Mouse (Mus musculus) midbrain, embryonic 16.5 days (tissue): Measurements from ENCODE around the gene 4931414P19Rik. TPM values are rescaled to one million over a fixed set of nuclear protein-coding genes. Genes with fewer than 3 reads are reported as not detected.

ENCODE experiments used
- ATAC-seq: fragments of 200-750 bp; cut with Nextera tagmentation; 2 replicates; pipeline ENCODE4 v1.8.0; 2017; ENCODE audit warnings: moderate TSS enrichment
- H3K27ac ChIP-seq: fragments of 300-500 bp; sonication (generic); 2 replicates; pipeline ENCODE4 v1.5.1; 2014; ENCODE audit warnings: mild to moderate bottlenecking, low read length, mixed read lengths
- H3K27me3 ChIP-seq: fragments of 300-500 bp; sonication (generic); 2 replicates; pipeline ENCODE4 v1.6.1; 2014; ENCODE audit warnings: low read depth, low read length, mixed read lengths; ENCODE audit not compliant: control insufficient read depth, insufficient read depth
- H3K36me3 ChIP-seq: fragments of 300-500 bp; sonication (generic); 2 replicates; pipeline ENCODE4 v1.6.1; 2014; ENCODE audit warnings: mild to moderate bottlenecking, low read length, moderate library complexity, mixed read lengths; ENCODE audit not compliant: control insufficient read depth, insufficient read depth
- H3K4me1 ChIP-seq: fragments of 300-500 bp; sonication (generic); 2 replicates; pipeline ENCODE4 v1.6.1; 2014; ENCODE audit warnings: mild to moderate bottlenecking, low read length, mixed read lengths; ENCODE audit not compliant: control insufficient read depth, insufficient read depth
- H3K4me2 ChIP-seq: fragments of 300-500 bp; sonication (generic); 2 replicates; pipeline ENCODE4 v1.6.1; 2014; ENCODE audit warnings: mild to moderate bottlenecking, low read length, mixed read lengths
- H3K4me3 ChIP-seq: fragments of 300-500 bp; sonication (generic); 2 replicates; pipeline ENCODE4 v1.5.1; 2014; ENCODE audit warnings: low read depth, mild to moderate bottlenecking, low read length, moderate library complexity, mixed read lengths
- H3K9ac ChIP-seq: fragments of 300-500 bp; sonication (generic); 2 replicates; pipeline ENCODE4 v1.6.1; 2014; ENCODE audit warnings: low read depth, low read length, mixed read lengths
- H3K9me3 ChIP-seq: fragments of 300-500 bp; sonication (generic); replicated peaks from 2 replicates; pipeline ENCODE4 v1.6.1; 2014; ENCODE audit warnings: mild to moderate bottlenecking, low read length, mixed read lengths; ENCODE audit not compliant: control insufficient read depth, poor library complexity, severe bottlenecking
- WGBS: fragments of 180-500 bp; shearing (Covaris S2); extraction: QIAGEN DNeasy Blood & Tissue Kit; methylation state at CpG from one replicate; pipeline ENCODE4 v1.1.7; 2014; 5-methylcytosine and 5-hydroxymethylcytosine counted together
- polyA plus RNA-seq: library from polyadenylated mRNA; unstranded; fragments of >200 nt; fragmentation: Nextera tagmentation; extraction: Ambion mirVana; gene quantifications from 2 replicates; pipeline ENCODE4 v1.2.1, GENCODE M21; 2015

Gene 4931414P19Rik
- polyA plus RNA-seq, 1 experiment from 2014 or later = 5.2 TPM

DNA sequence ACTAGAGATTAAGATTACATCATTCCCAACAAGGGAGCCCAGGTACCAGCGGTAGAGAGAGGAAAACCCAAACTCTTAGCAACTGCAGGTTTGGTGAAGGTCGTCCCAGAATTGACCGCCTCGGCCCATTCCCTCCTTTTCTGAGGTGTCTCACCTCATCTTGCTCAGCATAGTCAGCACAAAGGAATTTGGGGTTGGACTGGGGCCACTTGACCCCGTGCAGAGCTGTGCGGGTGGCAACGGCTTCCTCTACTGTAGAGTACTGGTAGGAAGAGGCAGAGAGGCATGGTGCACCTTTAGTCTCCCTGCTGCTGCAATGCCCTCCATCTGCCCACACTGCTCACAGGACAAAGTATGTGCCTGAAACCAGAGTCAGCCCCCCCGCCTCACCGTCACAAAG is 38.5 kb upstream of the 4931414P19Rik start:
- H3K27ac ChIP-seq = no peak overlapping the region
- H3K4me3 ChIP-seq = no peak overlapping the region
- H3K36me3 ChIP-seq = peaks cover 50% of the 10 kb centered on the region
- H3K4me2 ChIP-seq = no peak overlapping the region
- H3K27me3 ChIP-seq = no peaks in the 10 kb centered on the region
- peaks cover 19% of the 10 kb centered on the region for H3K4me1 ChIP-seq
- H3K9ac ChIP-seq = no peak overlapping the region
- WGBS = 92% methylated on average over 9 of the region's 9 CpGs
- no peak for ATAC-seq
- H3K9me3 ChIP-seq = no peaks in the 10 kb centered on the region

DNA sequence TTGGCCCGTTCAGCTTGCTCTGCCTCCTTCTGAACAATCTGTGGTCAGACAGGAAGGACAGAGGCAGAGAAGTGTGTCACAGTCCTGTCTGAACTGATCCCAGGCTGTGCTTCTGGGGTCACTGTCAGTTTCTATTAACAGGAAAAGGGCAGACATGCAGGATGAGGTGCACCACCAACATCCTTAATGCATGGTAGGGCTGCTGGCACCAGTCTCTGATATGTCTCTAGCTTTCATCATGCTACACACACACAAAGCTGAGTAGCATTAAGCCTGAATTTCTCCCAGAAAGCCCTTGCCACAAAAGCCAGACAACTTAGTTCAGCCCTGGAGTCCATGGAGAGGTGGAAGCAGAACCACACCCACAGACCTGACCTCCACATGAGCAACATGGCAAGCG is 37.2 kb upstream of the 4931414P19Rik start:
- no peak overlapping the region for H3K4me2 ChIP-seq
- no peak overlapping the region for H3K27ac ChIP-seq
- ATAC-seq = no peak
- H3K27me3 ChIP-seq = no peaks in the 10 kb centered on the region
- 91% methylated on average over 2 of the region's 2 CpGs for WGBS
- no peak overlapping the region for H3K4me3 ChIP-seq
- H3K36me3 ChIP-seq = peaks cover 50% of the 10 kb centered on the region
- peaks cover 20% of the 10 kb centered on the region for H3K4me1 ChIP-seq
- H3K9me3 ChIP-seq = no peaks in the 10 kb centered on the region
- no peak overlapping the region for H3K9ac ChIP-seq

DNA sequence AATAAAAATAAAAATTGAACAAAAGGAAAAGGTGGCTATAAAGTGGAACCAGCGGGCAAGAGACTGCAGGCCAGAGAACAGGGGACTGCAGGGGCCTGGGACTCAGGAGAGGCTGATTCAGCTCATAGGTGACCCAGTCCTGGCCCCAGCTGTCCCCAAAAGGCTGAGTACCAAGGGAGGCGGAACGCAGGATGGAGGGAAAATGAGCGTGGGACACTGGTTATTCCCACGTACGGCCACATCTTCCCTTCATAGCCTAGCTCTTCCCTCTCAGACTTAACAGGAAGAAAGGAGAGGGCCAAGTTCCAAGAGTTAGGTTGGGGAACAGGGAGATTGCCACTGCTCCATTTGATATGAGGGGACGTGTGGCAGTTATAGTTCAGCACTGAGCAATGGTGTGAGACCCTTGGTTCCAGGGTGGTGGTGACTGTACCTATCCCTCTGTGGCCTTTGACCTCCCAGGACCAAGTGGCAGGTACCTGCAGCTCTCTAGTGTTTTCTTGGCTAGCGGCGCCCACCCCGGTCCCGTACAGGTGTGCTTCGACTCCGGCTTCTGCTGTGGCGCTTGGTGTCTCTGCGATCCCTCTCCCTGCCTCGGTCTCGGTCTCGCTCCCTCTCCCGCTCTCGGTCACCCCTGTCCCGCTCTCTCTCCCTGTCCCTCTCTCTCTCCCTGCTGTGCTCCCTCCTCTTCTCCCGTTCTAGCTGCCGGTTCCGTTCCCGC is 36.6 kb upstream of the 4931414P19Rik start:
- no peaks in the 10 kb centered on the region for H3K27me3 ChIP-seq
- ATAC-seq = no peak
- WGBS = 74% methylated on average over 25 of the region's 25 CpGs
- no peak overlapping the region for H3K9ac ChIP-seq
- H3K36me3 ChIP-seq = peaks cover 50% of the 10 kb centered on the region
- H3K4me3 ChIP-seq = no peak overlapping the region
- peaks cover 18% of the 10 kb centered on the region for H3K4me1 ChIP-seq
- no peaks in the 10 kb centered on the region for H3K9me3 ChIP-seq
- H3K4me2 ChIP-seq = no peak overlapping the region
- no peak overlapping the region for H3K27ac ChIP-seq

DNA sequence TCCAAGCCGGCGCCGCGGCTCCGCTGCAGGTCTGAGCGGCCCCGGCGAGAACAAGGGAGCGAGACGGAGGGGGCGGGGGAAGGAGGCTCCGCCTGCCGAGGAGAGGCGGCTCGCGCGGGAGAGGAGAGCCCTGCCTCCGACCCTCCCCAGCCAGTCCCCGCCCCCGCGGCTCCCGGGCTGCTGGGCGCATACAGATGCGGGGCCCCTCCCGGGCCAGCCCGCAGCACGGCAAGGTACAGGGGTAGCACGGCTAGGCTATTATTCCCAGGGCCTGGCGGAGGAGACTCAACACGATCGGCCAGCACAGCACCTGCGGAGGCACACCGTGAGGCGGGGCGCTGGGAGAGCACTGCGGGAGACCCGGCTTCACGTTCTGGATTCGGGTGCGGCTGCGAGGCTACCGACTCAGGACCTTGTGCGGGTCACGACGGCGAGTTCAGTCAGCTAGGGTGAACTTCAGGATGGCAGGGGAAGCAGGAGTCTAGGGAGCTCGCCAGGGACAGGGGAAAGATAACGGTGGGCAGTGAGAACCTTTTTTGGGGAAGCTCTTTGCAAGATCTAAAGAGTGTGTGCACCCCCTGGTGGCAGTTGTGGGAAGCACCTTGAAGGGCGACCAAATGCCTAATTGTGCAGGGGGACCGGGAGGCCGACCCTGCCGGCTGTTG is 35.6 kb upstream of the 4931414P19Rik start, which contains the start of gene Cdh24:
TSS of gene Cdh24 (minus strand) at position 60 of the 665 bp plus-strand sequence.
- Histone ChIP-seq H3K27ac (peak within 1 kb of the TSS; percentile 93), H3K36me3 (peaks cover 43% of the 10 kb centered on the region), H3K4me2 (peak within 1 kb of the TSS; percentile 63), H3K9ac (peak within 1 kb of the TSS; percentile 100), H3K9me3 (no peaks in the 10 kb centered on the region), H3K27me3 (no peaks in the 10 kb centered on the region), H3K4me1 (peaks cover 18% of the 10 kb centered on the region), H3K4me3 (peak within 1 kb of the TSS; percentile 82)
- ATAC-seq = peak; percentile 93
- under 1% methylated on average over 50 of the region's 52 CpGs for WGBS

DNA sequence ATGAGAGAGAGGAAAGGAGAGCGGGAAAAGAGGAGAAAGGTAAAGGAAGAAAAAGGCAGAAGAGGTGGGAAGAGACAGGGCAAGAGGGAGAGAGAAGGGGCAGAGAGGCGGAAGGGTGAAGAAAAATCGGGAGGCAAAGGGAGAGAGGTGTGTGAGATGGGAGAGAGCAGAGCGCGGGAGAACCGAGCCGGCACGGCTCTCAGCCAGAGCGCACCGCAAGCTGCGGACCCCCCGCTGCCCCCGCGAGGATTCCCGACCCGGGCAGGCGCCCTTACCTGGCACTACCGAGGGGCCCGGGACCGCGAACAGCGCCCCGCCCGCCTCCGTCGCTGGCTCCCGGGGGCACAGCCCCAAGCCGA is 35.1 kb upstream of the 4931414P19Rik start, which contains the start of gene Gm17606:
TSS of gene Gm17606 (plus strand) at position 7 of the 359 bp plus-strand sequence.
- H3K9me3 ChIP-seq = no peaks in the 10 kb centered on the region
- peak within 1 kb of the TSS; percentile 63 for H3K4me2 ChIP-seq
- H3K36me3 ChIP-seq = peaks cover 43% of the 10 kb centered on the region
- peak within 1 kb of the TSS; percentile 93 for H3K27ac ChIP-seq
- peak; percentile 25; the same call in 1 of the 2 replicates for ATAC-seq
- under 1% methylated on average over 23 of the region's 28 CpGs for WGBS
- peak within 1 kb of the TSS; percentile 100 for H3K9ac ChIP-seq
- H3K4me1 ChIP-seq = peaks cover 18% of the 10 kb centered on the region
- H3K4me3 ChIP-seq = peak within 1 kb of the TSS; percentile 82
- H3K27me3 ChIP-seq = no peaks in the 10 kb centered on the region

DNA sequence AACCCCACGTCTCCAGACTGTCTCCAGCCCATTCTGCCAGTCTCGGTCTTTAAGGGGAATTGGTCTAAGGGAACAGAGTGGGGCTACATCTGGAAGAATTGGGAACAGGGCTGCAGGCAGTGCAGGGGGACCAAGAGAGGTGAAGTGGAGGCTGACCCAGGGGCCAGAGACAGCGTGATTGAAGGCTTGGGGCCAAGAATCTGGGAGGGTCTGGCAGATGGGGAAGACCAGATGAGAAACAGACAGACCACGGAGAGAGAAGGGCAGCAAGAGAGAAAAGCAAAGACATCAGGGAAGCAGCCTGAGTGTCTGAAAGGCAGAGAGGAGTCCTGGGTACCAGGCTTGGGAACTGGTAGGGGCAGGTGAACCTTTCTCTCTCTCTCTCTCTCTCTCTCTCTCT is 34.3 kb upstream of the 4931414P19Rik start:
- ATAC-seq = no peak
- no peak overlapping the region for H3K27ac ChIP-seq
- peak overlapping the region; percentile 63 for H3K4me2 ChIP-seq
- H3K9me3 ChIP-seq = no peaks in the 10 kb centered on the region
- WGBS = 12% methylated on average over 4 of the region's 4 CpGs
- peak overlapping the region; percentile 69 for H3K9ac ChIP-seq
- peaks cover 18% of the 10 kb centered on the region for H3K4me1 ChIP-seq
- H3K36me3 ChIP-seq = peaks cover 39% of the 10 kb centered on the region
- H3K27me3 ChIP-seq = no peaks in the 10 kb centered on the region
- peak overlapping the region; percentile 82 for H3K4me3 ChIP-seq

DNA sequence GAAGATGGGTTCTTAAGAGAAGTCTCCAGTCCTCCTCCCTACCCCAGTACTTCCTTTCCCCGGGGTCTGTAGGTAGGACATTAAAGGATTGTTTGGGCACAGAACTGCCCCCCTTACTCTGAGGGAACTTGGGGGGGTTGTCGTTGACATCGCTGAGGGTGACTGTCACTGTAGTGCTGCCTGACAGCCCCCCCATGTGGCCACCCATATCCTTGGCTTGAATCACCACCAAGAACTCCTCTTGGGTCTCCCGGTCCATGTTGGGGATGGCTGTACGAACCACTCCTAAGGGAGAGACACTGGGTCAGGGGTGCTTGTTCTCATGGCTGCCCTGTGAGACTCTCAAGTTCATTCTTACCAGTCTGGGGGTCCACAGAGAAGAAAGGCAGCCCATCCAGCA is 32.4 kb upstream of the 4931414P19Rik start:
- Histone ChIP-seq H3K27ac (no peak overlapping the region), H3K4me1 (peaks cover 18% of the 10 kb centered on the region), H3K36me3 (peaks cover 24% of the 10 kb centered on the region), H3K9me3 (no peaks in the 10 kb centered on the region), H3K27me3 (no peaks in the 10 kb centered on the region), H3K4me2 (no peak overlapping the region), H3K4me3 (no peak overlapping the region), H3K9ac (peak overlapping the region; percentile 32; the same call in 1 of the 2 replicates)
- WGBS = 77% methylated on average over 5 of the region's 5 CpGs
- no peak for ATAC-seq

DNA sequence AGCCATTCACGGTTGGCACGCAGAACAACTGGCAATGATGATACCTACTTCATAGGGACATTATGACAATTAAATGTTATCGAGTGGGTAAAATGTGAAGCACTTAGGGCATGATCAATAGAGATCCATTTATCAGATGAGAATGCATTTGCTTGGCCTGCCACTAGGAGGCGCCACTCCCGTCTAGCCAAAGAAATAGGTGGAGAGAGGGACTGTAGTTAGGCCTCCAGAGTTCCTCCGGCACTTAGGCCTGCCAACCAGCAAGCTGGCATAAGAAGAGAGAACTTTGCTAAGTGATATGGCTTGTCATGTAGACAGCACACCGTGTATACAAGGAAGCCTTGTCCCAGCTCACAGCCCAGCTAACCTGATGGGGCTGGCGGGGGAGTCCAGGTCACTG is 31.2 kb upstream of the 4931414P19Rik start:
- Histone ChIP-seq H3K27me3 (no peaks in the 10 kb centered on the region), H3K27ac (no peak overlapping the region), H3K4me2 (no peak overlapping the region), H3K9me3 (no peaks in the 10 kb centered on the region), H3K4me1 (peaks cover 18% of the 10 kb centered on the region), H3K36me3 (peaks cover 25% of the 10 kb centered on the region), H3K9ac (no peak overlapping the region), H3K4me3 (no peak overlapping the region)
- 52% methylated on average over 8 of the region's 8 CpGs for WGBS
- ATAC-seq = no peak

DNA sequence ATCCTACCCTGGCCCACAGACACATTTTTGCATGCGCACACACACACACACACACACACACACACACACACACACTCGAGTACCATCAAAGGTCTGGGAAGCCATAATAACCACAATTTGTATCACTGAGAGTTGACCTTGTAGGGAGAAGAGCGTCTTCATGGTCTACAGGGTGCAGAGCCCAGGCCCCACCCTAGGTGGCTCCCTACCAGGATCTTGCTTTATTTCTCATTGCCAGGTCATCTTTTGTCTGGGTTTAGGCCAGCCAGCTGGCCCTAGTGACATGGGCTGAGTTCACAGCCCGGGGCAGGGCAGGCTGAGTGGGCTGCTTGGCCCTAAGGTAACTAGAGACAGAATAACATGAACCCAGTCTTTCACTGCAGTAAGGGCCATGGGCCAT is 28.4 kb upstream of the 4931414P19Rik start:
- peaks cover 8% of the 10 kb centered on the region for H3K4me1 ChIP-seq
- H3K9me3 ChIP-seq = no peaks in the 10 kb centered on the region
- no peak overlapping the region for H3K4me2 ChIP-seq
- H3K27ac ChIP-seq = no peak overlapping the region
- H3K36me3 ChIP-seq = peaks cover 41% of the 10 kb centered on the region
- no peaks in the 10 kb centered on the region for H3K27me3 ChIP-seq
- H3K4me3 ChIP-seq = no peak overlapping the region
- no peak for ATAC-seq
- no peak overlapping the region for H3K9ac ChIP-seq
- 90% methylated on average over 4 of the region's 4 CpGs for WGBS
